Mouse (Mus musculus): Measurements from ENCODE around the gene Avpr1b. TPM values are rescaled to one million over a fixed set of nuclear protein-coding genes. Genes with fewer than 3 reads are reported as not detected.
A peak's percentile ranks its signal among the peaks of the same experiment; 100 is the strongest.
"Not testable (repeated sequence)": the region's sequence is repeated elsewhere in the genome, so short reads cannot be mapped to it uniquely, and the experiment has no call there.

The Avpr1b gene
- polyA plus RNA-seq (2012; rRNA removed): 0.04 TPM in 1 of 2 replicates, not detected in the other

GRCm38 (mm10) chr1:131598905-131599304, at the start of gene Avpr1b:
Gene Avpr1b (plus strand): TSS chr1:131599239.
- Histone ChIP-seq H3K4me1 (ENCODE audit: control insufficient read depth, insufficient read depth, insufficient read length, low read length) (no peaks in the 10 kb centered on the region), H3K4me3 (ENCODE audit: low read depth, low read length) (no peak within 1 kb of the TSS), H3K27ac (ENCODE audit: insufficient read depth, low read depth, low read length) (no peak within 1 kb of the TSS), H3K36me3 (ENCODE audit: control insufficient read depth, insufficient read depth, low read length) (no peaks in the 10 kb centered on the region), H3K27me3 (ENCODE audit: control insufficient read depth, insufficient read depth, low read length) (peaks cover 6% of the 10 kb centered on the region; the same call in 1 of the 2 replicates)
- 23% methylated on average over 12 of the region's 12 CpGs for WGBS
- TF ChIP-seq POLR2A (IDR thresholded peaks at IDR 0.05; ENCODE audit: low read depth, low read length) (no peak), CTCF (IDR thresholded peaks at IDR 0.05; ENCODE audit: extremely low read depth, insufficient read length, insufficient replicate concordance, low read depth, low read length) (no peak)

GRCm38 (mm10) chr1:131551956-131552355, 47.1 kb upstream of the Avpr1b start:
- WGBS: 68% methylated on average over 2 of the region's 2 CpGs
- H3K27ac ChIP-seq (ENCODE audit: insufficient read depth, low read depth, low read length): no peak overlapping the region
- H3K4me1 ChIP-seq (ENCODE audit: control insufficient read depth, insufficient read depth, insufficient read length, low read length): no peaks in the 10 kb centered on the region
- TF ChIP-seq POLR2A (IDR thresholded peaks at IDR 0.05; ENCODE audit: low read depth, low read length) (no peak), CTCF (IDR thresholded peaks at IDR 0.05; ENCODE audit: extremely low read depth, insufficient read length, insufficient replicate concordance, low read depth, low read length) (no peak)
- H3K4me3 ChIP-seq (ENCODE audit: low read depth, low read length): no peak overlapping the region
- 0 out of 2 replicates have a peak, but pooled peaks cover 2% of the 10 kb centered on the region for H3K27me3 ChIP-seq (ENCODE audit: control insufficient read depth, insufficient read depth, low read length)
- no peaks in the 10 kb centered on the region for H3K36me3 ChIP-seq (ENCODE audit: control insufficient read depth, insufficient read depth, low read length)

GRCm38 (mm10) chr1:131553428-131553827, 45.6 kb upstream of the Avpr1b start:
- no peak for TF ChIP-seq CTCF (IDR thresholded peaks at IDR 0.05; ENCODE audit: extremely low read depth, insufficient read length, insufficient replicate concordance, low read depth, low read length)
- TF ChIP-seq POLR2A (IDR thresholded peaks at IDR 0.05; ENCODE audit: low read depth, low read length): no peak
- H3K36me3 ChIP-seq (ENCODE audit: control insufficient read depth, insufficient read depth, low read length): no peaks in the 10 kb centered on the region
- no peaks in the 10 kb centered on the region for H3K4me1 ChIP-seq (ENCODE audit: control insufficient read depth, insufficient read depth, insufficient read length, low read length)
- 0 out of 2 replicates have a peak, but pooled peaks cover 2% of the 10 kb centered on the region for H3K27me3 ChIP-seq (ENCODE audit: control insufficient read depth, insufficient read depth, low read length)
- H3K4me3 ChIP-seq (ENCODE audit: low read depth, low read length): no peak overlapping the region
- no peak overlapping the region for H3K27ac ChIP-seq (ENCODE audit: insufficient read depth, low read depth, low read length)

- H3K36me3 ChIP-seq (ENCODE audit: control insufficient read depth, insufficient read depth, low read length): no peaks in the 10 kb centered on the region
- H3K4me1 ChIP-seq (ENCODE audit: control insufficient read depth, insufficient read depth, insufficient read length, low read length): no peaks in the 10 kb centered on the region
- under 1% methylated on average over 13 of the region's 13 CpGs for WGBS
- TF ChIP-seq POLR2A (IDR thresholded peaks at IDR 0.05; ENCODE audit: low read depth, low read length) (no peak), CTCF (IDR thresholded peaks at IDR 0.05; ENCODE audit: extremely low read depth, insufficient read length, insufficient replicate concordance, low read depth, low read length) (peak; percentile 76; the same call in 1 of the 2 replicates)
- 0 out of 2 replicates have a peak, but pooled peaks cover 2% of the 10 kb centered on the region for H3K27me3 ChIP-seq (ENCODE audit: control insufficient read depth, insufficient read depth, low read length)
- H3K4me3 ChIP-seq (ENCODE audit: low read depth, low read length): 0 out of 2 replicates have a peak overlapping the region, but pooled peaks have one; percentile 2
- no peak overlapping the region for H3K27ac ChIP-seq (ENCODE audit: insufficient read depth, low read depth, low read length)
Measured at GRCm38 (mm10) chr1:131555042-131555812, 43.8 kb upstream of the Avpr1b start.

GRCm38 (mm10) chr1:131560500-131560899, 38.5 kb upstream of the Avpr1b start:
- no peaks in the 10 kb centered on the region for H3K4me1 ChIP-seq (ENCODE audit: control insufficient read depth, insufficient read depth, insufficient read length, low read length)
- no peaks in the 10 kb centered on the region for H3K27me3 ChIP-seq (ENCODE audit: control insufficient read depth, insufficient read depth, low read length)
- H3K36me3 ChIP-seq (ENCODE audit: control insufficient read depth, insufficient read depth, low read length): no peaks in the 10 kb centered on the region
- TF ChIP-seq CTCF (IDR thresholded peaks at IDR 0.05; ENCODE audit: extremely low read depth, insufficient read length, insufficient replicate concordance, low read depth, low read length) (no peak), POLR2A (IDR thresholded peaks at IDR 0.05; ENCODE audit: low read depth, low read length) (no peak)
- H3K4me3 ChIP-seq (ENCODE audit: low read depth, low read length): no peak overlapping the region
- no peak overlapping the region for H3K27ac ChIP-seq (ENCODE audit: insufficient read depth, low read depth, low read length)

GRCm38 (mm10) chr1:131562081-131562480, 37.0 kb upstream of the Avpr1b start:
- 93% methylated on average over 2 of the region's 2 CpGs for WGBS
- TF ChIP-seq POLR2A (IDR thresholded peaks at IDR 0.05; ENCODE audit: low read depth, low read length) (no peak), CTCF (IDR thresholded peaks at IDR 0.05; ENCODE audit: extremely low read depth, insufficient read length, insufficient replicate concordance, low read depth, low read length) (no peak)
- Histone ChIP-seq H3K27ac (ENCODE audit: insufficient read depth, low read depth, low read length) (no peak overlapping the region), H3K4me3 (ENCODE audit: low read depth, low read length) (no peak overlapping the region), H3K27me3 (ENCODE audit: control insufficient read depth, insufficient read depth, low read length) (no peaks in the 10 kb centered on the region), H3K36me3 (ENCODE audit: control insufficient read depth, insufficient read depth, low read length) (no peaks in the 10 kb centered on the region), H3K4me1 (ENCODE audit: control insufficient read depth, insufficient read depth, insufficient read length, low read length) (no peaks in the 10 kb centered on the region)

GRCm38 (mm10) chr1:131566056-131566455, 33.0 kb upstream of the Avpr1b start:
- WGBS: 37% methylated on average over 11 of the region's 11 CpGs
- H3K27me3 ChIP-seq (ENCODE audit: control insufficient read depth, insufficient read depth, low read length); H3K36me3 ChIP-seq (ENCODE audit: control insufficient read depth, insufficient read depth, low read length): not testable (repeated sequence)

More at GRCm38 (mm10) chr1:131566056-131566455, 33.0 kb upstream of the Avpr1b start:
- H3K27ac ChIP-seq (ENCODE audit: insufficient read depth, low read depth, low read length); H3K4me1 ChIP-seq (ENCODE audit: control insufficient read depth, insufficient read depth, insufficient read length, low read length); H3K4me3 ChIP-seq (ENCODE audit: low read depth, low read length): not testable (repeated sequence)

Measured in small intestine, adult 2 months (tissue).